Mouse (Mus musculus): ENCODE results near the gene Pramef8. TPM values are rescaled to one million over a fixed set of nuclear protein-coding genes. Genes with fewer than 3 reads are reported as not detected.
A peak's percentile ranks its signal among the peaks of the same experiment; 100 is the strongest.

Gene Pramef8
- 5.3 and 6.0 TPM in 2 replicates for polyA plus RNA-seq (2016; fragmentation: Nextera tagmentation; extraction: Ambion mirVana)

DNA sequence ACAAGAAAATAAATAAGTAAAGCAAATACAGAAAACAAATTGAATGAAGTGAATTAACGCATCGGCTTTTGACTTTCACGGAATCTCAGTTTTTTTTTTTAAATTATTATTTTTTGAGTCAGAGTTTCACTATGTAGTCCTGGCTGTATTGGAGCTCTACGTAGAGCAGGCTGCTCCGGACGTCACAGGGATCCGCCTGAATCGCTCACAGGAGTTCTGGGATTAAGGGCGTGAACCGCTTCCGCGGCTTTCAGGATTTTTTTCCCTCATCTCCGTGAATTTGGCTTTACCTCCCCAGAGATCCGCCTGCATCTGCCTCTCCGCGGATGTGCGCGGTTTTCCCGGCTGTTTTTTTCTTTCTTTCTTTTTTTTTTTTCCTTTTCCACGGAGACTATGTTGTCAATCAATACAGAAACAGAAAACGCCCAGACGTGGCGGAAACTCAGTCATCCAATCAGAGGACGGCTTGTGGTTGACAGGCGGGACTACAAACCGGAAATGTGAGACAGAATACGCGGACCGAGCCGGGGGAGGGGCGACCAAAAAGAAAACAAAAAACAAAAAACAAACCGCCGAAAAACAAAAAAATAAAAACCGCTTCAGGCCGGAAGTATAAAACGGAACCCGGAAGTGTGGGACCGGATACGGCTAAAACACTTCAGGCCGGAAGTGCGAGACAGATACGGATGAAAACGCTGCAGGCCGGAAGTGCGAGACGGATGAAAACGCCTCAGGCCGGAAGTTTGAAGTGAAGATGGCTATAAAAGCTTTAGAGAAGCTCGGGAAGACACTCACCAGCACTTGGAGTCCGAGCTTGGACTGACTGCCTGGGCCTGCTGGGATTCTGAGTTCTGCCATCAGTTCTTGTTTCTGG is at the start of gene Pramef8:
Pramef8 (plus strand) TSS at position 208 of the 874 bp plus-strand sequence.
- WGBS (ENCODE audit: insufficient replicate concordance) = under 1% methylated on average over 50 of the region's 50 CpGs
- ATAC-seq = peak; percentile 94
- peak within 1 kb of the TSS; percentile 75 for H3K27ac ChIP-seq
- H3K36me3 ChIP-seq = peaks cover 28% of the 10 kb centered on the region
- H3K9me3 ChIP-seq (replicated peaks) = no peaks in the 10 kb centered on the region
- H3K9ac ChIP-seq = peak within 1 kb of the TSS; percentile 66
- peaks cover 10% of the 10 kb centered on the region for H3K4me1 ChIP-seq
- 0 out of 2 replicates have a peak, but pooled peaks cover 3% of the 10 kb centered on the region for H3K27me3 ChIP-seq (replicated peaks)
- peak within 1 kb of the TSS; percentile 74 for H3K4me2 ChIP-seq
- peak within 1 kb of the TSS; percentile 62 for H3K4me3 ChIP-seq

DNA sequence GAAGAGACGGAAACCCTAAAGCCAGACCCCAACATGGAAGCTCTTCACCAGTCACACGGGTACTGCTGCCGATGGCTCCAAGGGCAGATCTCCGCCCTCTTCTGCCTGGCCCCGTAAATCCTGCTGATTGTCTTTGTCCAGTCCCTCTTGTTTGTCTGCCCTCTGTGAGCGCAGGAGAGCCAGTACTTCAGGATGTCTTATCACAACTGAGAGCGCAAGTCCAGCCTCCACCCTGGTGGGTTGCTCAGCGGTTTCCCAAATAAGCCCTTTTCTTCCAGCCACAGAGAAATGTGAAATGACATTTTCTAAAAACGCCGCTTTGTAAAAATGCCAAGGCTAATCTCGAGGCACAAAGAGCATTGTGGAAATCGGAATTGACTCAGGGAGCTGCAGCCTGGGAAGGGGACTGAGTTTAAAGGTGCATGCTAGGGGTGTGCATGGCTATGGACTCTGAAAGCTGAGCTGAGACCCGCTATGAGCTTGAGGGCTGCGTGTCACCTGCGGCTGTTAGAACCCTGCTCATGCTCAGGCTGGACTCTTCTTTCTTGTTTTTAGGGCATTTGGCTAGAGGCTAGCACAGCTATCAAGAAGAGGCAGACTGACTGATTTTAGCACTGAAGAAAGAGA is 45.7 kb upstream of the Pramef8 start:
- Histone ChIP-seq H3K4me1 (0 out of 2 replicates have a peak, but pooled peaks cover 6% of the 10 kb centered on the region), H3K27me3 (replicated peaks) (no peaks in the 10 kb centered on the region)
- 50% methylated on average over 15 of the region's 15 CpGs for WGBS (ENCODE audit: insufficient replicate concordance)

DNA sequence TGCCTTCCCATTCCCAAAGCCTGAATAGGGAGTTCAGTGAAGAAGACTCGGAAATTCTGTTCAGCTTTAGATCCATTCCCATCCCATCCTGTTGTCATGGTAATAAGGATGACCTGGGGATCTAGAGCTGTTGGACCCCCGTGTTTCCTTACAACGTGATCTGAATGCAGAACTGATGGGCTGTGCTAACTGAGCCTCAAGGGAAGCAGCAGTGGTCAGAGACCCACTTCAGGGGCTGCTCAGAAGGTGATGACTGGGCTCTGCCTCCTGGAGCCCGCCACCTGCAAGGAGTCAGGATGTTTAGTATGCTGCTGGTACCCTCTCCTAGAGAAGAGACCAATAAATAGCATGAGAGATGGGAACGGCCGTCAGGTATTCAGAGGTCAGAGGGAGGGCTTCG is 32.7 kb upstream of the Pramef8 start:
- peaks cover 13% of the 10 kb centered on the region; the same call in 1 of the 2 replicates for H3K27me3 ChIP-seq (replicated peaks)
- H3K4me1 ChIP-seq = no peaks in the 10 kb centered on the region
- no peaks in the 10 kb centered on the region for H3K9me3 ChIP-seq (replicated peaks)
- H3K4me3 ChIP-seq = no peak overlapping the region
- H3K27ac ChIP-seq = no peak overlapping the region
- no peak overlapping the region for H3K4me2 ChIP-seq
- ATAC-seq = no peak
- WGBS (ENCODE audit: insufficient replicate concordance) = 48% methylated on average over 7 of the region's 7 CpGs
- no peak overlapping the region for H3K9ac ChIP-seq
- H3K36me3 ChIP-seq = no peaks in the 10 kb centered on the region

More for the DNA sequence above, 45.7 kb upstream of the Pramef8 start:
- Histone ChIP-seq H3K27ac (no peak overlapping the region), H3K4me3 (no peak overlapping the region), H3K9me3 (replicated peaks) (no peaks in the 10 kb centered on the region), H3K36me3 (no peaks in the 10 kb centered on the region), H3K4me2 (no peak overlapping the region), H3K9ac (no peak overlapping the region)
- ATAC-seq = no peak

DNA sequence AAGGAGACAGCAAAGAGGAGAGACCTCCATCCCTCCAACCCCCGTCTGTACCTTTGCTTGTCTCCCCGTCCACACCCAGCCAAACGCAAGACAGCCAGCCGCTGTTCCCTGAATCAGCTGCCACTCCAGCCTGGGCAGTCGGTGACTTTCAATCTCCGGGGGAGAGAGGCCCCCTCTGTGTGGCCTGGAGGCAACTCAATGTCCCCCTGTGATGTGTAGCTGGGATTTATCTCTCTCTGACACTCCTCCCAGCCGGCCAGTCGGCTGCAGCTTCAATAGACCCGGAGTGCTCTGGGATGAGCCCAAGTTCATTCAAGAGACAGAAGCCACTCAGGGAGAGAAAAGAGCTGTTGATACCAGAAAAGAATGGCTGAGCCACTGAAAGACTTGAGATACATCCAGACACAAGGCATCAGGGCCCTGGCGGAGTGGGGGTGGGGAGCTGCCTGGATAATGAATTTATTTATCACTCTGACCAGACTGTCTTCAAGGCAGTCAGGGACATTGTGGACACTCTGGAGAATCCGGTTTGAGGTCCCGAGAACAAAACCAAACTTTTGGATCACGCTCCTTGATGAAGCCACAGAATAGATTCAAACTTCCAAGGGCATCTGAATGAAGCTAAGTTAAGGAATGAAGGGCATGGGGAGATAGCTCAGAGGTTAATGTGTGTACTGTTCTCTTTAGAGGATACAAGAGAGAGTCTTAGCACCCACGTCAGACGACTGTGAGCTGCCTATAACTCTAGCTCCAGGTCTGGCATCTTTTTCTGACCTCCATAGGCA is 32.1 kb upstream of the Pramef8 start:
- H3K9ac ChIP-seq = no peak overlapping the region
- H3K27ac ChIP-seq = no peak overlapping the region
- no peak overlapping the region for H3K4me2 ChIP-seq
- 32% methylated on average over 15 of the region's 15 CpGs for WGBS (ENCODE audit: insufficient replicate concordance)
- H3K4me3 ChIP-seq = no peak overlapping the region
- no peak for ATAC-seq
- H3K36me3 ChIP-seq = no peaks in the 10 kb centered on the region
- peaks cover 13% of the 10 kb centered on the region; the same call in 1 of the 2 replicates for H3K27me3 ChIP-seq (replicated peaks)
- no peaks in the 10 kb centered on the region for H3K9me3 ChIP-seq (replicated peaks)
- no peaks in the 10 kb centered on the region for H3K4me1 ChIP-seq

DNA sequence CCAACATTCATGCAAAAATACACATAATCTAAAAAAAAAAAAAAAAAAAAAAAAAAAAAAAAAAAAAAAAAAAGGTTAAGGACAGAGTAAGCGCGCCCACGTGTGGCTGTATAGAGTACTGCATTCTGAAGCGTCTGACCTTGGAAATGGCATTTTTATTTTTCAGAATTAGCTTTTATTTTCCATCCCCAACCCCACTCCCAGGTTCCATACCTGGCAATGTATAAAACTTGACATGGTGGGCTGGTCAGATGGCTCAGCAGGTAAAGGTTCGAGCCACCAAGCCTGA is 31.6 kb upstream of the Pramef8 start:
- WGBS (ENCODE audit: insufficient replicate concordance) = 2% methylated on average over 5 of the region's 5 CpGs
- no peak for ATAC-seq

DNA sequence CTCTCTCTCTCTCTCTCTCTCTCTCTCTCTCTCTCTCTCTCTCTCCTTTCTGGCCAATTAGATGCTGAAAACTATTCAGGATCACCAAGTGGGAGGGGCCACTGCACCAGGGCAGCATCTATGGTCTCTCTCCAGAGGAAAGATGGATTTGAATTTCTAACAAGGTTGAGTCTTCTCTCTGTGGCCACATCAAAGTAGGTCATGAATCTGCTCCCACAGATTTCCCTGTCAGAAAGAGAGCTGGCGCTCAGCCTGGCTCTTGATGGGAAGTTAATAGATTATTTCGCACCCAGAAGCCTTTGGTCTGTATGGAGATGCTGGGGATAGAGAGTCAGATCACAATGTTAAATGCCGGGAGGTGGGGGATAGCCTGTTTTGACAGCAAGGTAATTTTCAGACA is 30.1 kb upstream of the Pramef8 start:
- no peaks in the 10 kb centered on the region for H3K36me3 ChIP-seq
- no peak for ATAC-seq
- no peak overlapping the region for H3K4me2 ChIP-seq
- H3K27ac ChIP-seq = no peak overlapping the region
- no peak overlapping the region for H3K9ac ChIP-seq
- no peaks in the 10 kb centered on the region for H3K4me1 ChIP-seq
- no peaks in the 10 kb centered on the region for H3K9me3 ChIP-seq (replicated peaks)
- H3K27me3 ChIP-seq (replicated peaks) = peaks cover 13% of the 10 kb centered on the region; the same call in 1 of the 2 replicates
- H3K4me3 ChIP-seq = no peak overlapping the region
- WGBS (ENCODE audit: insufficient replicate concordance) = 64% methylated on average over 3 of the region's 3 CpGs

More for the DNA sequence above, 31.6 kb upstream of the Pramef8 start:
- Histone ChIP-seq H3K4me3 (no peak overlapping the region), H3K9me3 (replicated peaks) (no peaks in the 10 kb centered on the region), H3K27ac (no peak overlapping the region), H3K36me3 (no peaks in the 10 kb centered on the region), H3K4me1 (no peaks in the 10 kb centered on the region), H3K9ac (no peak overlapping the region), H3K4me2 (no peak overlapping the region), H3K27me3 (replicated peaks) (peaks cover 13% of the 10 kb centered on the region; the same call in 1 of the 2 replicates)

DNA sequence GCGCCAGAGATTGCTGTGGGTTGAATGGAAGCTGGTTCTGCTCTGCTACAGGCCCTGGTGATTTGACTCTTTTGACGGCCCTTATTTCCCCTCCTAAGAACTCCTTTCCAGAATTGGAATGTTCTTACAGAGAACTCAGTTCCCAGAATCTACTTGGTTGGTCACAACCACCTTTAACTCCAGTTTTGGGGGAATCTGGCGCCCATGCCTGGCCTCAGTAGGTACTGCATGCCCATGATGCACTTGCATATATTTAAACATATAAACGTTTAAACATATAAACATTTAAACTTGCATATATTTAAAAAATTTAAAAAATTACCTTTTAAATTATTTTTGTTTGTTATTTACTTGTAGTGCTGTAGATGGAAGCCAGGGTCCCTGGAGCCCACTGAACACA is 28.6 kb upstream of the Pramef8 start:
- H3K27ac ChIP-seq = no peak overlapping the region
- no peaks in the 10 kb centered on the region for H3K36me3 ChIP-seq
- peaks cover 9% of the 10 kb centered on the region; the same call in 1 of the 2 replicates for H3K27me3 ChIP-seq (replicated peaks)
- no peak overlapping the region for H3K4me3 ChIP-seq
- no peak overlapping the region for H3K4me2 ChIP-seq
- 30% methylated on average over 4 of the region's 4 CpGs for WGBS (ENCODE audit: insufficient replicate concordance)
- no peaks in the 10 kb centered on the region for H3K9me3 ChIP-seq (replicated peaks)
- H3K4me1 ChIP-seq = no peaks in the 10 kb centered on the region
- H3K9ac ChIP-seq = no peak overlapping the region
- no peak for ATAC-seq

DNA sequence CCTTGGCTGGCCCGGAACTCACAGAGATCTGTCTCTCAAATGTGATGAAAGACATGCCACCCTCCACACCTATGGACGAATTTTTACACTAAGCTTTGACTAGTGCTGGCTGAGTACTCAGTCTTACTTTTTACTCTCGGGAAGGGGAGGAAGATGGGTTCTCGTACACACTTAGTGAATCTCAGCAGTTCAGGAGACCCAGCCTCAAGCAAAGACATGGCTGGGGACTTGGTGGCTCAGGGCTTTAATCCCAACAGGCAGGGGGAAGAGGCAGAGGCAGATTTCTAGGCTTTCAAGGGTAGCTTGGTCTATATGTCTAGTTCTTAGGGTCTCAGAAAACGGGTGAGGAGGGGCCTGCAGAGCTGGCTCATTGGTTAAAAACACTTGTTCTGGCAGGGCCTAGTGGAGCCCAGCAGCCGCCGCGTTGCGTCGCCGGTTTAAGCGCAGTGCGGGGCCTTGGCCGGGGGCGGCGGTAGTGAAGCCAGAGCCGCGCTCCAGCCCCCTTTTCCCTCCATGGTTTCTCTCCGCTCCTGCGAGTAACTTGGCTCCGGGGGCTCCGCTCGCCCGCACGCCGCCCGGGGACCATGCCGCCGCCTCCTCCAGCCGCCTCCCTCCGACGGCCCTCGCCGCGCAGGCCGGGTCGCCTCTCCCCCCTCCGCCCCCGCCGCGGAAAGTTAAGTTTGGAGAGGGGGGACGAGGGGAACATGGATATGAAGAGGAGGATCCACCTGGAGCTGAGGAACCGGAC is 23.1 kb upstream of the Pramef8 start:
- H3K4me2 ChIP-seq = peak overlapping the region; percentile 56
- WGBS (ENCODE audit: insufficient replicate concordance) = 8% methylated on average over 38 of the region's 43 CpGs
- H3K27ac ChIP-seq = no peak overlapping the region
- ATAC-seq = no peak
- H3K4me3 ChIP-seq = peak overlapping the region; percentile 34
- H3K36me3 ChIP-seq = no peaks in the 10 kb centered on the region
- H3K9ac ChIP-seq = no peak overlapping the region
- H3K27me3 ChIP-seq (replicated peaks) = peaks cover 12% of the 10 kb centered on the region
- H3K9me3 ChIP-seq (replicated peaks) = no peaks in the 10 kb centered on the region
- H3K4me1 ChIP-seq = no peaks in the 10 kb centered on the region

DNA sequence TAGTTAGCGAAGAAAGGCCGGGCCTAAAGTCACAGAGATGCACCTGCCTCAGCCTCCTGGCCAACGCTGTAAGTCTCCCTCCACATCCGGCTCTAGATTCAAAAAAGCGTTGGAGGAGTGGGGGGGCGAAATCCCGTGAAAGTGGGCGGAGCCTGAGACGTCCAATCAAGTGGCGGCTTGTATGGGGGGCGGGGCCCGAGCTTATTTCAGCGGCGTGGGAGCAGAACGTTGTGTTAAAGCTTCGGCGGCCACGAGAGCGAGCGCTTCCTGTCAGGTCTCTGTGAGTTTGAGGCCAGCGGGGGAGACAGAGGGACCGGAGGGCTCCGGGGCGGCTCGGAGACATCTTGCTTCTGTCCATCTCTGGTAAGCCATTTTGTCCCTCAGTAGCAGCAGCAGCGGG is 18.0 kb upstream of the Pramef8 start, which contains the start of gene Pramel1:
Pramel1 (plus strand) TSS at position 248 of the 400 bp plus-strand sequence.
- ATAC-seq = no peak
- H3K27ac ChIP-seq = no peak within 1 kb of the TSS
- H3K4me2 ChIP-seq = no peak within 1 kb of the TSS
- WGBS (ENCODE audit: insufficient replicate concordance) = 69% methylated on average over 26 of the region's 26 CpGs
- no peak within 1 kb of the TSS for H3K9ac ChIP-seq
- H3K36me3 ChIP-seq = no peaks in the 10 kb centered on the region
- no peak within 1 kb of the TSS for H3K4me3 ChIP-seq
- H3K27me3 ChIP-seq (replicated peaks) = peaks cover 14% of the 10 kb centered on the region
- no peaks in the 10 kb centered on the region for H3K4me1 ChIP-seq
- H3K9me3 ChIP-seq (replicated peaks) = no peaks in the 10 kb centered on the region

DNA sequence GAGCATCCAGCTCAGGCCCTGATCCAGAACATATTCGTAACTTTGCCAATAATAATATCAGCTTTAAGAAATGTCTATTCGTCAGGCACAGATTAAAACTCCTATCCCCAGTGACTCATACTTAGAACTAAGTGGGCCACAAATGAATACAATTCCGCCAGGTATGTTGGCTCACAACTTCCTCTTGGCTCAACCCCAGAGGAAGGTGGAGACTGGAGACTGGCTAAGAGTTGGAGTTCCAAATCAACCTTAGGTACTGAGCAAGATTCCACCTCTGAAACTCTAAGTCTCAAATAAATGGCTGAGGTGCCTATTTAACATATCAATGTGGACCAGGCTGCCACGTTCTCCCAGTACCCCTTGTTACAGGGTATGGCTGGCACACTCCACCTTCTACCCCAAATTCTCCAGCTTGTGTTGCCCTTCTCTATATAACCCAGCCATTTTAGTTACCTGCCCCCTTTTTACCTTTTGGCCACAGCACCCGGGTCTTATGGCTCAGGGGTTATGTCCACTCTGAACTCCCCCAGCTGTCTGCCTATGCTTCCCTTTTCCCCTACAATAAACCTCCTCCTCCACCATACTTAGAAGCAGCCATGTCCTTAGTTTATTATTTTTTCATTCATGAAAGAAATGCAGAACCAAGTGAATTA is 534 bp upstream of the Pramef8 start:
- H3K4me2 ChIP-seq = peak overlapping the region; percentile 74
- H3K27me3 ChIP-seq (replicated peaks) = 0 out of 2 replicates have a peak, but pooled peaks cover 3% of the 10 kb centered on the region
- ATAC-seq = no peak
- peak overlapping the region; percentile 62 for H3K4me3 ChIP-seq
- H3K9ac ChIP-seq = peak overlapping the region; percentile 66
- H3K9me3 ChIP-seq (replicated peaks) = no peaks in the 10 kb centered on the region
- WGBS (ENCODE audit: insufficient replicate concordance) = 72% methylated on average over 5 of the region's 5 CpGs
- peak overlapping the region; percentile 20; the same call in 1 of the 2 replicates for H3K27ac ChIP-seq
- peaks cover 10% of the 10 kb centered on the region for H3K4me1 ChIP-seq
- H3K36me3 ChIP-seq = peaks cover 20% of the 10 kb centered on the region

DNA sequence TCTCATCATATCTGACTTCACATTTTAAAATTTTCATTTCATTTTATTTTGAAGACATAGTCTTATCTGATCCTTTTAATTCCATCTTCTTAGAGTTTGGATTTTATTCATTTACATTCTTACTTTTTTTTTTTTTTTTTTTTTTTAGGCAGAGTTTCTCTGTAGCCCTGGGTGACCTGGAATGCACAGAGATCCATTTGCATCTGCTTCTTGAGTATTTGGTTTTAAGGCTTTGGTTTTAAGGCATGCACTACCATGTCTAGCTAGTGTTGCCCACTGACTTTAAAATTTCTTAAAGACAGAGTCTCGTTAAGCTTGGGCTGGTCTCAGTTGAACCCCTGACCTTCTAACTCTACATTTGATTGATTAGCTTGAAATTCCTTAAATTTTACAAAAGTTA is 1.4 kb downstream of the Pramef8 start:
- H3K4me3 ChIP-seq = no peak overlapping the region
- H3K27me3 ChIP-seq (replicated peaks) = 0 out of 2 replicates have a peak, but pooled peaks cover 3% of the 10 kb centered on the region
- no peak overlapping the region for H3K27ac ChIP-seq
- H3K9me3 ChIP-seq (replicated peaks) = no peaks in the 10 kb centered on the region
- H3K9ac ChIP-seq = no peak overlapping the region
- H3K4me2 ChIP-seq = no peak overlapping the region; the same call in 1 of the 2 replicates
- ATAC-seq = no peak
- H3K36me3 ChIP-seq = peaks cover 39% of the 10 kb centered on the region
- H3K4me1 ChIP-seq = peaks cover 10% of the 10 kb centered on the region
- whole genome bisulfite sequencing (ENCODE audit: insufficient replicate concordance) = 72% methylated on average over 1 of the region's 1 CpGs
